Mouse (Mus musculus) MEL (cell line): ENCODE measurements around the gene Gpr179. TPM values are rescaled to one million over a fixed set of nuclear protein-coding genes. Genes with fewer than 3 reads are reported as not detected.

Source experiments
- DNase-seq: peaks from one replicate; pipeline ENCODE4 v3.0.0; 2011; ENCODE audit warnings: low read depth, low spot score
- H3K27ac ChIP-seq: 2 replicates; pipeline ENCODE4 v1.5.1; 2012; ENCODE audit warnings: low read depth, mild to moderate bottlenecking, control low read depth, low read length, moderate library complexity; ENCODE audit not compliant: control insufficient read depth
- H3K27me3 ChIP-seq, 2 experiments: fragments of 150-350 bp in 1 of 2; sonication (generic) in 1 of 2; 2 replicates each; pipeline ENCODE4 v1.6.1; 2012; ENCODE audit warnings: low read length in 2 of 2, mild to moderate bottlenecking in 2 of 2, improper control_type of control experiment in 1 of 2, moderate library complexity in 1 of 2; ENCODE audit not compliant: insufficient read depth in 2 of 2, control insufficient read depth in 1 of 2
- H3K36me3 ChIP-seq, 2 experiments: 2 replicates each; pipeline ENCODE4 v1.6.1; 2012 to 2014; ENCODE audit warnings: low read length in 2 of 2, improper control_type of control experiment in 1 of 2, inconsistent platforms in 1 of 2, mild to moderate bottlenecking in 1 of 2; ENCODE audit not compliant: insufficient read depth in 2 of 2, control insufficient read depth in 1 of 2
- H3K4me1 ChIP-seq, 2 experiments: fragments of 150-350 bp in 1 of 2; sonication (generic) in 1 of 2; 2 replicates each; pipeline ENCODE4 v1.6.1; 2012; ENCODE audit warnings: low read length in 2 of 2, improper control_type of control experiment in 1 of 2, mild to moderate bottlenecking in 1 of 2; ENCODE audit not compliant: insufficient read depth in 2 of 2, control insufficient read depth in 1 of 2
- H3K4me3 ChIP-seq, 2 experiments: fragments of 150-350 bp in 1 of 2; sonication (generic) in 1 of 2; 2 replicates each; pipeline ENCODE4 v1.5.1; 2012; ENCODE audit warnings: low read depth in 2 of 2, low read length in 2 of 2, mild to moderate bottlenecking in 2 of 2, moderate library complexity in 2 of 2, control low read depth in 1 of 2, improper control_type of control experiment in 1 of 2; ENCODE audit not compliant: control insufficient read depth in 1 of 2, insufficient read depth in 1 of 2
- H3K79me2 ChIP-seq: 2 replicates; pipeline ENCODE4 v1.6.1; 2012; ENCODE audit warnings: mild to moderate bottlenecking, low read length, moderate library complexity; ENCODE audit not compliant: control insufficient read depth, poor library complexity, insufficient read depth
- H3K9ac ChIP-seq: 2 replicates; pipeline ENCODE4 v1.6.1; 2012; ENCODE audit warnings: low read depth, mild to moderate bottlenecking, control low read depth, low read length, moderate library complexity; ENCODE audit not compliant: control insufficient read depth, poor library complexity, severe bottlenecking
- H3K9me3 ChIP-seq: fragments of 150-350 bp; sonication (generic); replicated peaks from 2 replicates; pipeline ENCODE4 v1.6.1; 2012; ENCODE audit warnings: mild to moderate bottlenecking, low read length, improper control_type of control experiment, moderate library complexity; ENCODE audit not compliant: insufficient read depth
- CHD1 ChIP-seq: IDR thresholded peaks from 2 replicates; pipeline ENCODE4 v1.6.1; 2012; ENCODE audit warnings: low read depth, mild to moderate bottlenecking, inconsistent platforms, low read length, improper control_type of control experiment
- E2F4 ChIP-seq: IDR thresholded peaks from 2 replicates; pipeline ENCODE4 v1.6.1; 2011; ENCODE audit warnings: low read depth, low read length, improper control_type of control experiment, borderline replicate concordance
- ELF1 ChIP-seq: IDR thresholded peaks from 2 replicates; pipeline ENCODE4 v1.6.1; 2014; ENCODE audit warnings: low read depth, mild to moderate bottlenecking, inconsistent platforms, low read length, improper control_type of control experiment, moderate library complexity
- ETS1 ChIP-seq: IDR thresholded peaks from 2 replicates; pipeline ENCODE4 v1.6.1; 2012; ENCODE audit warnings: low read depth, mild to moderate bottlenecking, inconsistent platforms, low read length, improper control_type of control experiment, moderate library complexity
- GABPA ChIP-seq: IDR thresholded peaks from 2 replicates; pipeline ENCODE4 v1.6.1; 2012; ENCODE audit warnings: low read depth, mild to moderate bottlenecking, inconsistent platforms, low read length, improper control_type of control experiment, moderate library complexity
- HCFC1 ChIP-seq: IDR thresholded peaks from 2 replicates; pipeline ENCODE4 v1.6.1; 2012; ENCODE audit warnings: low read depth, mild to moderate bottlenecking, inconsistent platforms, low read length, improper control_type of control experiment, moderate library complexity
- JUND ChIP-seq: IDR thresholded peaks from 2 replicates; pipeline ENCODE4 v1.6.1; 2011; ENCODE audit warnings: low read depth, mild to moderate bottlenecking, improper control_type of control experiment, low read length
- KAT2A ChIP-seq: conservative IDR thresholded peaks from 2 replicates; pipeline ENCODE4 v1.6.1; 2012; ENCODE audit warnings: low read depth, low read length, improper control_type of control experiment, inconsistent platforms
- MAFK ChIP-seq: IDR thresholded peaks from 2 replicates; pipeline ENCODE4 v1.6.1; 2011; ENCODE audit warnings: low read depth, mild to moderate bottlenecking, low read length, improper control_type of control experiment, borderline replicate concordance
- MAZ ChIP-seq: IDR thresholded peaks from 2 replicates; pipeline ENCODE4 v1.6.1; 2012; ENCODE audit warnings: low read depth, mild to moderate bottlenecking, inconsistent platforms, low read length, improper control_type of control experiment
- MEF2A ChIP-seq: IDR thresholded peaks from 2 replicates; pipeline ENCODE4 v1.6.1; 2014; ENCODE audit warnings: low read depth, mild to moderate bottlenecking, inconsistent platforms, low read length, improper control_type of control experiment; ENCODE audit not compliant: poor library complexity, insufficient replicate concordance, severe bottlenecking; ENCODE audit errors: extremely low read depth
- MXI1 ChIP-seq: IDR thresholded peaks from 2 replicates; pipeline ENCODE4 v1.6.1; 2011; ENCODE audit warnings: mild to moderate bottlenecking, low read depth, low read length, improper control_type of control experiment
- MYB ChIP-seq: IDR thresholded peaks from 2 replicates; pipeline ENCODE4 v1.6.1; 2011; ENCODE audit warnings: mild to moderate bottlenecking, low read depth, low read length, improper control_type of control experiment
- MYC ChIP-seq: IDR thresholded peaks from 2 replicates; pipeline ENCODE4 v1.6.1; 2011; ENCODE audit warnings: low read depth, mild to moderate bottlenecking, low read length, improper control_type of control experiment, moderate library complexity
- NELFE ChIP-seq: IDR thresholded peaks from 2 replicates; pipeline ENCODE4 v1.6.1; 2011; ENCODE audit warnings: low read depth, low read length, improper control_type of control experiment
- NRF1 ChIP-seq: IDR thresholded peaks from 2 replicates; pipeline ENCODE4 v1.6.1; 2014; ENCODE audit warnings: low read depth, mild to moderate bottlenecking, inconsistent platforms, low read length, improper control_type of control experiment, moderate library complexity; ENCODE audit not compliant: poor library complexity, insufficient read depth, severe bottlenecking
- POLR2A ChIP-seq, 2 experiments: IDR thresholded peaks; 2 replicates each; pipeline ENCODE4 v1.6.1; 2011 to 2012; ENCODE audit warnings: low read length in 2 of 2, mild to moderate bottlenecking in 2 of 2, control low read depth in 1 of 2, improper control_type of control experiment in 1 of 2, low read depth in 1 of 2, moderate library complexity in 1 of 2; ENCODE audit not compliant: control insufficient read depth in 1 of 2, insufficient read depth in 1 of 2, poor library complexity in 1 of 2
- POLR2AphosphoS2 ChIP-seq: IDR thresholded peaks from 2 replicates; pipeline ENCODE4 v1.6.1; 2011; ENCODE audit warnings: low read length, improper control_type of control experiment
- RAD21 ChIP-seq: IDR thresholded peaks from 2 replicates; pipeline ENCODE4 v1.6.1; 2011; ENCODE audit warnings: mild to moderate bottlenecking, low read depth, low read length, improper control_type of control experiment
- RCOR1 ChIP-seq: IDR thresholded peaks from 2 replicates; pipeline ENCODE4 v1.6.1; 2012; ENCODE audit warnings: low read depth, mild to moderate bottlenecking, inconsistent platforms, low read length, improper control_type of control experiment
- TAL1 ChIP-seq: IDR thresholded peaks from 2 replicates; pipeline ENCODE4 v1.6.1; 2012; ENCODE audit warnings: mild to moderate bottlenecking, inconsistent platforms, low read length, moderate library complexity, mixed read lengths
- TBP ChIP-seq: IDR thresholded peaks from 2 replicates; pipeline ENCODE4 v1.8.0; 2011; ENCODE audit warnings: low read depth, low read length, improper control_type of control experiment
- TCF12 ChIP-seq: IDR thresholded peaks from 2 replicates; pipeline ENCODE4 v1.6.1; 2014; ENCODE audit warnings: low read depth, mild to moderate bottlenecking, inconsistent platforms, low read length, improper control_type of control experiment, moderate library complexity
- UBTF ChIP-seq: IDR thresholded peaks from 2 replicates; pipeline ENCODE4 v1.6.1; 2012; ENCODE audit warnings: low read depth, mild to moderate bottlenecking, inconsistent platforms, low read length, improper control_type of control experiment, moderate library complexity, borderline replicate concordance; ENCODE audit not compliant: insufficient read depth
- USF1 ChIP-seq: IDR thresholded peaks from 2 replicates; pipeline ENCODE4 v1.6.1; 2014; ENCODE audit warnings: low read depth, mild to moderate bottlenecking, inconsistent platforms, low read length, improper control_type of control experiment, moderate library complexity
- USF2 ChIP-seq, 2 experiments: IDR thresholded peaks; 2 replicates each; pipeline ENCODE4 v1.6.1; 2011 to 2012; ENCODE audit warnings: improper control_type of control experiment in 2 of 2, low read length in 2 of 2, borderline replicate concordance in 1 of 2, inconsistent platforms in 1 of 2, low read depth in 1 of 2, mild to moderate bottlenecking in 1 of 2; ENCODE audit not compliant: insufficient read depth in 1 of 2
- ZC3H11A ChIP-seq: IDR thresholded peaks from 2 replicates; pipeline ENCODE4 v1.6.1; 2012; ENCODE audit warnings: low read depth, mild to moderate bottlenecking, inconsistent platforms, low read length, improper control_type of control experiment
- ZMIZ1 ChIP-seq: IDR thresholded peaks from 2 replicates; pipeline ENCODE4 v1.6.1; 2012; ENCODE audit warnings: low read depth, mild to moderate bottlenecking, inconsistent platforms, low read length, improper control_type of control experiment, moderate library complexity
- ZNF384 ChIP-seq: IDR thresholded peaks from 2 replicates; pipeline ENCODE4 v1.6.1; 2012; ENCODE audit warnings: low read depth, mild to moderate bottlenecking, inconsistent platforms, low read length, improper control_type of control experiment
- polyA plus RNA-seq, 2 experiments: library from polyadenylated mRNA; stranded (reverse) in 1 of 2; unstranded in 1 of 2; fragments of >175 nt in 1 of 2; fragments of >200 nt in 1 of 2; gene quantifications; 2 replicates each; pipeline versions ENCODE4 v1.2.1 to v1.2.4; 2012; ENCODE audit warnings: low replicate concordance in 2 of 2, low read depth in 1 of 2; ENCODE audit not compliant: insufficient read length in 2 of 2, insufficient read depth in 1 of 2, missing spikeins in 1 of 2
- total RNA-seq: library from RNA; depleted of rRNA; stranded (reverse); fragments of 300-350 nt; gene quantifications from 2 replicates; pipeline ENCODE4 v1.2.3, GENCODE M21; 2012

Gene Gpr179
- total and polyA plus RNA-seq, 3 experiments = 0.01 to 0.04 TPM; not detected in 1

DNA sequence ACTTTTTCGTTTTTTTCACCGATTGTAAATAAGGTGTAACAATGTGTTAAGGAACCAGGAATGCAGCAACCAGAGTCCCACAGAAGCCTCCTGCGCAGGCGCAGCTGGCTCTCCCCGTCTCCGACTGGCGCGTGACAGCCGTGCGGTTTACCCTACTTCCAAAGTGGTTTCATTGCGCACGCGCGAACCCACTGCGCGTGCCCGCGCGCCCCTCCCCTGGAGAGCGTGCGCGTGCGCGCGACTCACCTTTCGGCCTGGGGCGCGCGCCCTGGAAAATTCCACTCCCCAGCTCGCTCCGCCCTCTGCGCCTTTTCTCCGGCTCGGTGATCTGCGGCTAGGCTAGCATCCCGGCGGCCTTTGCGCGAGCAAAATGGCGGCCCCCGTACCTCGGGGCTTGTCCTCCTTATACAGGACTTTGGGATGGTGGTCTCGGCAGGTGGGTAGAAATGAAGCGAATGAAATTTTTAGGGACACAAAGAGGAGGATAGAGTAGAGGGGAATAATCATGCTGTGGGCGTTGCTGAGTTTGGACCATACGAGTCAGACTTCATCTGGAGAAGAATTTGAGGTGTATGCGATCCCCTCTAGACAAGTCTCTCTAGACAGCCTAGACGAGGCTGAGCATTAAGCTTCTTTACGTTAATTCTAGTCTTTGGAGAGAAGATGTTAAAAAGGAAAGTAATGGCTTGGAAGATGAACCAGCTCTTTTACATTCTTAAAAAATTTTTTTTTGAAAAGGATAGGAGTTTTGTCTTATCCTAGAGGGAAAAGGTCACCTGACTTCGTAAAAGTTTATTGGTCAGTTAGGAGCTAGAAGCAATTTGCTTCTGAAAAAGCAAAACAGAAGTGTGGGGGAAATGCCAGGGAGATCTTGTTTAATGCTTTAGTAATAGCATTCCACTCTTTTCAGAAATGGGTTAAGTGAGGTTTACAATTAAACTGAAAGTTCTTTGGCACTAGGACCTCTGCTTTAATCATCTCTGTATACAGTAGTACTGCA lies 36.1 kb downstream of the Gpr179 start, which contains the start of gene Mrpl45 (continued):
- peak; percentile 98 for TF ChIP-seq NRF1
- peak; percentile 46; the same call in 1 of the 2 replicates for TF ChIP-seq ETS1
- no peak; the same call in 1 of the 2 replicates for TF ChIP-seq KAT2A
- TF ChIP-seq E2F4 = 0 out of 2 replicates have a peak, but pooled peaks have one; percentile 25
- TF ChIP-seq TBP = peak; percentile 87
- no peak for TF ChIP-seq ELF1
- TF ChIP-seq GABPA = no peak
- TF ChIP-seq NELFE = peak; percentile 91
- TF ChIP-seq HCFC1 = peak; percentile 90
- TF ChIP-seq TAL1 = no peak
- TF ChIP-seq MEF2A = no peak
- TF ChIP-seq, all 39 proteins: peak for 19

GRCm38 (mm10) chr11:97314751-97315503 lies 37.0 kb downstream of the Gpr179 start:
- Histone ChIP-seq H3K27me3 (no peaks in the 10 kb centered on the region), H3K4me1 (peaks cover 0 to 19% of the 10 kb centered on the region in 2 experiments; a peak in 3 of 4 replicates), H3K4me3 (peak overlapping the region; percentile 42 to 48), H3K79me2 (peaks cover 5% of the 10 kb centered on the region), H3K36me3 (peaks cover 2 to 24% of the 10 kb centered on the region in 2 experiments; a peak in 3 of 4 replicates), H3K9ac (peak overlapping the region; percentile 76), H3K27ac (peak overlapping the region; percentile 76), H3K9me3 (no peaks in the 10 kb centered on the region)
- peak; percentile 58 for DNase-seq
- 0 out of 2 replicates have a peak, but pooled peaks have one; percentile 59 for TF ChIP-seq MXI1
- no peak for TF ChIP-seq USF1
- no peak for TF ChIP-seq UBTF
- no peak for TF ChIP-seq MEF2A
- TF ChIP-seq MAFK = no peak
- TF ChIP-seq CHD1 = no peak
- TF ChIP-seq RAD21 = no peak
- TF ChIP-seq JUND = no peak
- TF ChIP-seq MYC = no peak
- TF ChIP-seq USF2 (IDR thresholded peaks at IDR 0.05; ENCODE audit: borderline replicate concordance in 1 of 2, insufficient read depth in 1 of 2, low read depth in 1 of 2, low read length in 2 of 2) = no peak
- TF ChIP-seq POLR2A (IDR thresholded peaks at IDR 0.05; ENCODE audit: control insufficient read depth in 1 of 2, insufficient read depth in 1 of 2, low read depth in 1 of 2, low read length in 2 of 2, poor library complexity in 1 of 2) = no peak
- TF ChIP-seq ETS1 = no peak
- no peak for TF ChIP-seq ZC3H11A
- no peak for TF ChIP-seq TBP
- no peak for TF ChIP-seq TCF12
- TF ChIP-seq ZNF384 = peak; percentile 46
- no peak for TF ChIP-seq MYB
- no peak for TF ChIP-seq MAZ
- no peak for TF ChIP-seq POLR2AphosphoS2
- no peak for TF ChIP-seq TAL1
- TF ChIP-seq ZMIZ1 = 0 out of 2 replicates have a peak, but pooled peaks have one; percentile 45
- no peak for TF ChIP-seq RCOR1
- TF ChIP-seq NELFE = no peak
